In genomic region chr11:117330951-117331254, GRCm38 (mm10) we compare ENCODE assay signal across 9 mouse cellular contexts.
DNase-seq lines count a peak whose midpoint lies in the region; ATAC-seq and TF ChIP-seq lines count a peak whose summit lies in the region.
"Had no signal": no experiment of that assay in that cellular context is flagged by ENCODE, and none has a peak within 500 bp of the region (broad histone marks: within the 10 kb centered on the region; RNA-seq: fewer than 3 reads in every experiment).

No protein-coding gene starts in this region.

- 42% methylated on average over 7 of the region's 7 CpGs for WGBS in heart, postnatal 0 days
- WGBS in midbrain, embryonic 14.5 days = 21% methylated on average over 7 of the region's 7 CpGs

- no peak for ATAC-seq in heart, postnatal 0 days (ENCODE audit: insufficient read depth, low read depth)
- no peak for ATAC-seq in midbrain, embryonic 14.5 days (ENCODE audit: low FRiP score, low TSS enrichment)
- no peak for ATAC-seq in megakaryocyte progenitor cell, adult 5-6 weeks (replicated peaks; ENCODE audit: poor library complexity)

- DNase-seq in heart, postnatal 0 days (ENCODE audit: low spot score) = no peak
- no peak for DNase-seq in heart, adult 8-10 months (ENCODE audit: low spot score)
- peak; percentile 56 for DNase-seq in induced T-regulatory cell, adult 2 months (ENCODE audit: low read depth)
- no peak for DNase-seq in midbrain, embryonic 14.5 days
- no peak for DNase-seq in adrenal gland, adult (ENCODE audit: inconsistent age in 2 of 2, low spot score in 1 of 2)
- no peak for DNase-seq in spleen, adult 12 weeks (ENCODE audit: low spot score)
- DNase-seq: lung, postnatal 14 days had no signal

- no peaks in the 10 kb centered on the region for H3K36me3 ChIP-seq in heart, postnatal 0 days (replicated peaks; ENCODE audit: control insufficient read depth, insufficient read depth, low read length)
- H3K36me3 ChIP-seq in midbrain, embryonic 14.5 days (ENCODE audit: control insufficient read depth, insufficient read depth, low read length) = no peaks in the 10 kb centered on the region

- H3K9me3 ChIP-seq in heart, postnatal 0 days (replicated peaks; ENCODE audit: control insufficient read depth, low read length) = no peaks in the 10 kb centered on the region
- no peaks in the 10 kb centered on the region for H3K9me3 ChIP-seq in midbrain, embryonic 14.5 days (ENCODE audit: control insufficient read depth, low read length)

- no peak for TF ChIP-seq CTCF in heart, postnatal 0 days (IDR thresholded peaks at IDR 0.05; ENCODE audit: low read depth)

- H3K4me3 ChIP-seq in heart, postnatal 0 days (ENCODE audit: low read depth, low read length) = no peak overlapping the region
- no peak overlapping the region for H3K4me3 ChIP-seq in brown adipose tissue, adult 24 weeks (ENCODE audit: insufficient read depth, low read depth, low read length)
- no peak overlapping the region; the same call in 1 of the 2 replicates for H3K4me3 ChIP-seq in midbrain, embryonic 14.5 days (replicated peaks; ENCODE audit: low read depth, low read length)

- TF ChIP-seq EP300 in heart, postnatal 0 days (IDR thresholded peaks at IDR 0.05; ENCODE audit: low read depth) = no peak

- no peaks in the 10 kb centered on the region for H3K27me3 ChIP-seq in heart, postnatal 0 days (ENCODE audit: control insufficient read depth, insufficient read depth, low read length)
- no peaks in the 10 kb centered on the region for H3K27me3 ChIP-seq in midbrain, embryonic 14.5 days (ENCODE audit: control insufficient read depth, insufficient read depth, low read length)

- 0 out of 2 replicates have a peak overlapping the region, but pooled peaks have one; percentile 93 for H3K4me2 ChIP-seq in heart, postnatal 0 days (ENCODE audit: low read depth, low read length)
- H3K4me2 ChIP-seq in midbrain, embryonic 14.5 days (ENCODE audit: low read length) = peak overlapping the region; percentile 84

- H3K9ac ChIP-seq in heart, postnatal 0 days (replicated peaks; ENCODE audit: low read depth, low read length) = no peak overlapping the region
- peak overlapping the region; percentile 86; the same call in 1 of the 2 replicates for H3K9ac ChIP-seq in midbrain, embryonic 14.5 days (replicated peaks; ENCODE audit: low read length)

- H3K27ac ChIP-seq in heart, postnatal 0 days (ENCODE audit: low read depth) = peak overlapping the region; percentile 67
- H3K27ac ChIP-seq in brown adipose tissue, adult 24 weeks (replicated peaks; ENCODE audit: low read depth, low read length) = 0 out of 2 replicates have a peak overlapping the region, but pooled peaks have one; percentile 19
- peak overlapping the region; percentile 99 for H3K27ac ChIP-seq in midbrain, embryonic 14.5 days (replicated peaks; ENCODE audit: low read depth, low read length)

- H3K4me1 ChIP-seq in heart, postnatal 0 days (ENCODE audit: control insufficient read depth, insufficient read depth) = peaks cover 30% of the 10 kb centered on the region
- peaks cover 62% of the 10 kb centered on the region for H3K4me1 ChIP-seq in brown adipose tissue, adult 24 weeks (ENCODE audit: control insufficient read depth, insufficient read depth, insufficient read length, low read length)
- H3K4me1 ChIP-seq in midbrain, embryonic 14.5 days (ENCODE audit: control insufficient read depth, insufficient read depth, low read length) = peaks cover 49% of the 10 kb centered on the region

Comparison
In these comparisons a context has a peak if more than half of its experiments do, and no peak if none do; other contexts are left out.
1. H3K27ac ChIP-seq: peak in every context shown above with its lines; median percentile 99 in midbrain, embryonic 14.5 days; 67 in heart, postnatal 0 days; 19 in brown adipose tissue, adult 24 weeks.